Mouse (Mus musculus) kidney, postnatal 4 days (tissue): ENCODE results near the gene Tnfsf9.
"Not testable (repeated sequence)": the region's sequence is repeated elsewhere in the genome, so short reads cannot be mapped to it uniquely, and the experiment has no call there.

Experiments used
- DNase-seq, 2 experiments: peaks; one replicate each; pipeline ENCODE4 v3.0.0; 2021; ENCODE audit warnings: mixed read lengths in 2 of 2

Tnfsf9 gene

GRCm38 (mm10) chr17:57095855-57096622, 9.1 kb upstream of the Tnfsf9 start:
- peak; percentile 64 to 73 for DNase-seq

- DNase-seq, result peak; percentile 92 to 93
These were observed 8.6 kb upstream of the Tnfsf9 start for GRCm38 (mm10) chr17:57096623-57096920.

GRCm38 (mm10) chr17:57098321-57098720, 6.8 kb upstream of the Tnfsf9 start:
- DNase-seq, result no peak

DNA sequence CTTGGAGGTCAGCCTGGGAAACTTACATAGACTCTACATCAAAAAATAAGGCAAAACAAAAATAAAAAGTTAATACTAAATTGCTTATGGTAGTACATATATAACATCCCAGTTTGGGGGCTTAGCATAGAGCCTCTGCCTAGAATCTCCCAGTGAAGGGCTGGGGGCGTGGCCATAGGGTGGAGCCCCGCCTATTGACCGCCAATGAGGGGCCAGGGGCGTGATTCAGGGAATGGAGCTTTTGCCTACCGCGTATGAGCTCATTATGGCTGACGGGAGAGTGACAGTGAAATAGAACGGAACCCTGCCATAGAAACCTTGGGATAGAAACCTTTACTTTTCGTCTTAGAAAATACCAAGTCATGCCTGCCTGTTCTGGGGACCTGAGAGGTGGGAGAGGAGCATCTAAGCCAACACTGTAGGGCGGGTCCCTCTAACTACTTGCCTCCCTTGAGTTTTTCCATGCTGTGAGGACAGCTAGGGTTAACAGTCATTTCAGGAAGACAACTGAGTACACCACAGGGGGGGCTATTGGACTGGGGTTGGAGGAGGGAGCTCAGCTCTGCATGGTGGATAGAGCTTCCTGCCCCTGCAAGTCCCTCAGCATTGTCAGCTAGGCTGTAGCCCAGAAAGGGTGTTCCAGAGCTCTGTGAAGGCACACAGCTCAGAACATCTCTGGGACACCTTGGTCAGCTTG, 5.3 kb upstream of the Tnfsf9 start:
- peak; percentile 38 to 46 for DNase-seq

GRCm38 (mm10) chr17:57102276-57102675, 2.8 kb upstream of the Tnfsf9 start:
- no peak for DNase-seq

DNA sequence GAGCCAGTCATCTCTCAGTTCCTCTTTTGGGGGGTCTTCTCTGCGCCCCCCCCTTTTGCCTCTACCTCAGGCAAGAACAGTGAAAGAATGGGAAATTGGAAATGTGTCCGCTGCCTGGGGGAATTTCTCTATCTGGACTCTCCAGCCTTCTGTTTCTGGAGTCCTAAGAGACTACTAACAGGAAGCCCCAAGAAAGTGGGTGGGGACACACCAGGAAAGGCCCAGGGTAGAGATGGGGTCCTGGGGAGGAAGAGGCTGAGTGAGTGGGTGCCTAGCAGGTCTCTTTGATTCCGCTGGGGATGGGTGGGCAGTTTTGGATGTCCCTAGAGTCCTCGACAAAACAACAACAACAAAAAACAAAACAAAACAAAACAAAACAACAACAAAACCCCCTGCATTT, 629 bp upstream of the Tnfsf9 start:
- no peak for DNase-seq

DNA sequence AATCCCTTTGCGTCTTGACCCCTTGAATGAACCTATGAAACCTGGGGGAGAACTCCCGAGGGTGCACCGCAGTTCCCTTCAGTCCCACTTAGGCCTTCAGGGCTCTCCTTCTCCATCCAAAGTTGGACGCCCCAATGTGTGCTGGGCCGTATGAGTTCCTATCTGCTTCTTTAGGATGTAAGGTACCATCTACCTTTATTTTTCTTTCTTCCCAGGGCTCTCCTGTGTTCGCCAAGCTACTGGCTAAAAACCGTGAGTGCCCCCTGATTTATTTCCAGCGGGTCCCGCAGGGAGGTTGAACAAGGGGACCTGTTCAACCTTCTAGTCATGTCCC, 877 bp downstream of the Tnfsf9 start:
- DNase-seq, result no peak

GRCm38 (mm10) chr17:57107064-57107463, 1.9 kb downstream of the Tnfsf9 start:
- DNase-seq, result no peak

DNA sequence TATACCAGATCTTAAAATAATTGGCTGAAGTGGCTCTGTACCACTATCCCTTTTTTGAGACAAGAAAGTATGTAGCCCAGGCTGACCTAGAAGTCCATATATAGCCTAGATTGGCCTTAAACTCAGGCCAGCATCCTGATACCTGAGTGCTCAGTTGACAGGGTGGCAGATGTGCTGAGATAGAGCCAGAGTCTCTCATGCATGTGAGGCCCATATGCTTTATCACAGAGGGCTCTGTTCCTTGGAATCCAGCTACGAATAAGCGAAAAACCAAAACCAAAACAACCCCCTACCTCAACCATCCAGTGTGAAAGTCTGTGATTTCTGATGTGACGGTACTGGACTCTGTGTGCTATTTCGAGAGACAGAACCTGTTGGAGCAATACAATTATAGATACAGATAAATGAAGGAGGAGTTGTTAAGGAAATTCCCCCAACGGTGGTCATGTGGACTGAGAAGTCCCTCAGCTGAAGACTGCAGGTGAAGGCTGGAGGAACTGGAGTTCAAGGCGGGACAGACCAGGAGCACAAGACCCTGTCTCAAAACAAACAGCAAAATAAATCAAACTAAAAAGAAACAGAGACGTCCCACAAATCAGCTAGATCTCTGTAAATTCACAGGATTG, 3.0 kb downstream of the Tnfsf9 start:
- DNase-seq, result no peak

GRCm38 (mm10) chr17:57108666-57109171, 3.6 kb downstream of the Tnfsf9 start:
- DNase-seq, result no peak

GRCm38 (mm10) chr17:57110005-57110404, 4.9 kb downstream of the Tnfsf9 start:
- no peak for DNase-seq

- DNase-seq, result no peak
These were observed 7.8 kb downstream of the Tnfsf9 start for GRCm38 (mm10) chr17:57112768-57113474.

DNA sequence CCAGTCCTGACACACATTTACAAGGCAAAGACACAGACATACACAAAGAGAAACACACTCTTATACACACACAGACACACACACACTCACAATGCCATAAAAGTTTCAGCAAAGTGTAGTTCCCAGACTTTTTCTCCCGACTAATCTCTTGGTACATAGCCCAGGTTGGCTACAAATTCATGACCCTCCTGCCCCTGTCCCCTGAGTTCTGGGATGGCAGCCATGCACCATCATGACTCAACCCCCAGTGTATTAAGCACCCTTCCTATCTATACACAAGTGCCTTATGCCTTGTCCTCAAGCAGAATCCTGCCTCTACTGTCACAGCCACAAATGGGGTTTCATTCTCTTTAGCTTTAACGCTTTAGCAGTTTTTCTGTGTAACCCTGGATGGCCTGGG, 11.7 kb downstream of the Tnfsf9 start:
- DNase-seq, result no peak

GRCm38 (mm10) chr17:57118524-57119349, 13.6 kb downstream of the Tnfsf9 start:
- DNase-seq, result peak; percentile 62 to 76

GRCm38 (mm10) chr17:57121856-57122255, 16.7 kb downstream of the Tnfsf9 start:
- DNase-seq, result no peak

GRCm38 (mm10) chr17:57123192-57124118, 18.3 kb downstream of the Tnfsf9 start:
- DNase-seq, result no peak

DNA sequence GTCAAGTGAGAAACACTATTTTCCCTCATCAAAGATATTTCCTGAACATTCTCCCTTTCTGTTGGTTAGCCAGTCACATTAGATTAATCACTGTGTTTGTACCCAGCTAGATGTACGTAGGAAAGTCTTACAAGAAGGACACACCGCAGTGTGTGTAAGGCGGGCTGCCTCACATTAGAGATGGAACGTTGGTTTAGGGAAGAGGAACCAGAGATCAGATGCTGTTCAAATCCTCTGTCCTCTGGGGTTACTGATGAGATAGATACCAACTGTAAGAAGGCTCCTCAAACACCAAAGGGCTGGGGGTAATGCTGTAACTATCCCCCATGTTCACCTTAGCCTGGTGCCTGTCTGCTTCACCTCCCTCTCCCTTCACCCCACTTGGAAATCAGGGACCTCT, 19.7 kb downstream of the Tnfsf9 start:
- no peak for DNase-seq

DNA sequence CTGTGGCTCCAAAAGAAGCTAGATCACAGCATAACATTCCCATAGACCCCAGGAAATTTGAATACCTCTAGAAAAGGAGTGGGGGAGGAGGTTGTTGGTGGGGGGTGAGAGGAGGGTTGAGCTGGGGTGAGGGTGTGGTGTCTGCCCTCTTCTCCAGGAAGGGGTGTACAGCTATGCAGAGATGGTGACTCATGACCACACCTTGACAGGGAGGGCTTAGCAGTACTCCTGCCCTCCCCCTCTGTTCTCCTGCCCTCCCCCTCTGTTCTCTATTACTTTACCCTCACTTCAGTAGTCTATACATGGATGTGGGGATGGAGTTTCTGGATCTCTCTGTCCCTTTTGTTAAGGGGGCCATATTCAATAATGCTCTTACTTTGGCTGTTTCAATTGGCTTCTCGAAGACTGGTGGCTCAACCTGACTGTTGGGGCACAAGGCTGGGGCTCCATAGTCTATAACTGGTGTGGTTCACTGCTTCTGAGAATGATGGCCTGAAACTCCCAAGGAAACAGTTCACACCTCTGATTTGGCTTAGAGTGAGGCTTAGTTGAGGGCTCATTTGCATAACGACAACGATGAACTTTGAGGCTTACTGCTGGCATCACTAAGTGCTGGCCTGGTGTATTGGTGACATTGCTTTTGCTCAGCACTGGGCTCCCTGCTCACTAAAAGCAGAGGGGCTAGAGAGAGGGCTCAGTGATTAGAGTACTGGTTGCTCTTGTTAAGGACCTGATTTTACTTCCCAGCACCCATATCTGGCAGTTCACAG, 20.9 kb downstream of the Tnfsf9 start:
- DNase-seq, result no peak

DNA sequence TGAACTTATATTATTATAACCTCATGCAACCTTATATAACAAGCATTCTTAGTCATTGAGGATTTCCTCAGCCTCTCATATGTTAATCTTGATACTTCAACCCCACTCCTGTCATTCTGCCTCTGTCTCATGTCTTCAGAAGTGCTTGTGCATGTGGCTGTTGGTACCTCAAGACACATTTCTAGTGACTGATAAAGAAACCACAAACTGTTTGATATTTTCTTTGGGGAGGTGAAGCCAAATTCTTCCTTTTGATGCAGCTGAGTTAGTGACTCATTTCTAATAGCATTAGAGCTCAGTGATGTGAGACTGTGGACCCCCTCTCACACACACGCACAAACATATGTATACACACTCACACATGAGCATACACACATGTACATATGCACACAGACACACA, 26.7 kb downstream of the Tnfsf9 start:
- no peak for DNase-seq

GRCm38 (mm10) chr17:57134021-57134420, 28.9 kb downstream of the Tnfsf9 start:
- DNase-seq, result not testable (repeated sequence)

GRCm38 (mm10) chr17:57134693-57135092, 29.6 kb downstream of the Tnfsf9 start:
- DNase-seq, result no peak
